9 mouse cellular contexts compared by ENCODE assay signal in genomic region chr11:103332186-103332889, GRCm38 (mm10). TPM values are rescaled to one million over a fixed set of nuclear protein-coding genes. Genes with fewer than 3 reads are reported as not detected.
DNase-seq lines count a peak whose midpoint lies in the region; ATAC-seq and TF ChIP-seq lines count a peak whose summit lies in the region.
"Had no signal": no experiment of that assay in that cellular context is flagged by ENCODE, and none has a peak within 500 bp of the region (broad histone marks: within the 10 kb centered on the region; RNA-seq: fewer than 3 reads in every experiment).

No protein-coding gene starts in this region.

- peak; percentile 87 for DNase-seq in CD4-positive, CD25-positive, alpha-beta regulatory T cell, adult 2 months (ENCODE audit: low read depth, low spot score)
- peak; percentile 92 for DNase-seq in brain, embryonic 14.5 days (ENCODE audit: low read depth)
- peak; percentile 85 for DNase-seq in forebrain, embryonic 10.5 days (ENCODE audit: extremely low spot score, low spot score)
- peak; percentile 83 for DNase-seq in kidney, postnatal 14 days
- peak; percentile 49 for DNase-seq in liver, embryonic 13.5 days
- peak; percentile 87 for DNase-seq in neural tube, embryonic 11.5 days (ENCODE audit: low spot score)

- 0 out of 2 replicates have a peak, but pooled peaks have one; percentile 33 for ATAC-seq in heart, embryonic 15.5 days (replicated peaks; ENCODE audit: insufficient number of reproducible peaks, insufficient read depth, low FRiP score, low read depth)
- no peak for ATAC-seq in liver, embryonic 13.5 days (ENCODE audit: low read depth)
- ATAC-seq in neural tube, embryonic 11.5 days (ENCODE audit: insufficient read depth, low FRiP score, low TSS enrichment) = peak; percentile 58; the same call in 1 of the 2 replicates
- ATAC-seq in stomach, embryonic 16.5 days (ENCODE audit: insufficient read depth, low FRiP score) = peak; percentile 15; the same call in 1 of the 2 replicates

- peak overlapping the region; percentile 43 for H3K4me3 ChIP-seq in forebrain, embryonic 10.5 days
- H3K4me3 ChIP-seq in heart, embryonic 15.5 days = peak overlapping the region; percentile 40
- no peak overlapping the region for H3K4me3 ChIP-seq in liver, embryonic 13.5 days (replicated peaks)
- peak overlapping the region; percentile 23 for H3K4me3 ChIP-seq in neural tube, embryonic 11.5 days (ENCODE audit: low read depth, low read length)
- peak overlapping the region; percentile 25 for H3K4me3 ChIP-seq in stomach, embryonic 16.5 days (replicated peaks; ENCODE audit: low read length)
- H3K4me3 ChIP-seq: erythroblast, embryonic 14.5 days had no signal

- peaks cover 46% of the 10 kb centered on the region for H3K27me3 ChIP-seq in forebrain, embryonic 10.5 days (ENCODE audit: poor library complexity, severe bottlenecking)
- peaks cover 16% of the 10 kb centered on the region for H3K27me3 ChIP-seq in heart, embryonic 15.5 days
- peaks cover 11% of the 10 kb centered on the region for H3K27me3 ChIP-seq in liver, embryonic 13.5 days
- peaks cover 23% of the 10 kb centered on the region for H3K27me3 ChIP-seq in neural tube, embryonic 11.5 days (ENCODE audit: control insufficient read depth, insufficient read depth, low read length)
- peaks cover 14% of the 10 kb centered on the region; the same call in 1 of the 2 replicates for H3K27me3 ChIP-seq in stomach, embryonic 16.5 days (ENCODE audit: control insufficient read depth, insufficient read depth, low read length)

- WGBS in forebrain, embryonic 10.5 days = 27% methylated on average over 18 of the region's 18 CpGs
- WGBS in heart, embryonic 15.5 days = 24% methylated on average over 18 of the region's 18 CpGs
- 37% methylated on average over 18 of the region's 18 CpGs for WGBS in liver, embryonic 13.5 days (ENCODE audit: insufficient replicate concordance)
- 26% methylated on average over 18 of the region's 18 CpGs for WGBS in neural tube, embryonic 11.5 days
- WGBS in stomach, embryonic 16.5 days = 31% methylated on average over 18 of the region's 18 CpGs

- peak overlapping the region; percentile 66 for H3K4me2 ChIP-seq in heart, embryonic 15.5 days
- H3K4me2 ChIP-seq in liver, embryonic 13.5 days = no peak overlapping the region
- peak overlapping the region; percentile 42 for H3K4me2 ChIP-seq in neural tube, embryonic 11.5 days (ENCODE audit: low read depth)
- peak overlapping the region; percentile 38 for H3K4me2 ChIP-seq in stomach, embryonic 16.5 days (ENCODE audit: low read depth, low read length)

- H3K27ac ChIP-seq in forebrain, embryonic 10.5 days = no peak overlapping the region
- no peak overlapping the region for H3K27ac ChIP-seq in heart, embryonic 15.5 days
- no peak overlapping the region for H3K27ac ChIP-seq in liver, embryonic 13.5 days
- no peak overlapping the region for H3K27ac ChIP-seq in neural tube, embryonic 11.5 days (ENCODE audit: low read depth, low read length)
- no peak overlapping the region for H3K27ac ChIP-seq in stomach, embryonic 16.5 days (ENCODE audit: low read length)

- no peak for TF ChIP-seq POLR2A in brain, embryonic 14.5 days (IDR thresholded peaks at IDR 0.05; ENCODE audit: borderline replicate concordance, extremely low read depth, insufficient read depth, insufficient read length, poor library complexity, severe bottlenecking)

- no peaks in the 10 kb centered on the region for H3K9me3 ChIP-seq in forebrain, embryonic 10.5 days
- H3K9me3 ChIP-seq in heart, embryonic 15.5 days (replicated peaks) = no peaks in the 10 kb centered on the region
- H3K9me3 ChIP-seq in liver, embryonic 13.5 days (replicated peaks) = no peaks in the 10 kb centered on the region
- H3K9me3 ChIP-seq in neural tube, embryonic 11.5 days (ENCODE audit: control insufficient read depth, low read length) = no peaks in the 10 kb centered on the region
- no peaks in the 10 kb centered on the region for H3K9me3 ChIP-seq in stomach, embryonic 16.5 days (replicated peaks; ENCODE audit: control insufficient read depth, low read length)

- peaks cover 22% of the 10 kb centered on the region for H3K4me1 ChIP-seq in forebrain, embryonic 10.5 days
- peaks cover 18% of the 10 kb centered on the region for H3K4me1 ChIP-seq in heart, embryonic 15.5 days (replicated peaks)
- H3K4me1 ChIP-seq in liver, embryonic 13.5 days (replicated peaks) = no peaks in the 10 kb centered on the region; the same call in 1 of the 2 replicates
- H3K4me1 ChIP-seq in neural tube, embryonic 11.5 days (ENCODE audit: control insufficient read depth, insufficient read depth, low read length) = peaks cover 7% of the 10 kb centered on the region; the same call in 1 of the 2 replicates
- H3K4me1 ChIP-seq in stomach, embryonic 16.5 days (ENCODE audit: control insufficient read depth, insufficient read depth, low read length) = peaks cover 23% of the 10 kb centered on the region; the same call in 1 of the 2 replicates

- TF ChIP-seq CTCF in brain, embryonic 14.5 days (IDR thresholded peaks at IDR 0.05; ENCODE audit: borderline replicate concordance, extremely low read depth, insufficient read depth, insufficient read length) = peak; percentile 86

- H3K36me3 ChIP-seq in forebrain, embryonic 10.5 days (replicated peaks) = no peaks in the 10 kb centered on the region
- no peaks in the 10 kb centered on the region for H3K36me3 ChIP-seq in heart, embryonic 15.5 days
- H3K36me3 ChIP-seq in liver, embryonic 13.5 days = no peaks in the 10 kb centered on the region
- H3K36me3 ChIP-seq in neural tube, embryonic 11.5 days (ENCODE audit: control insufficient read depth, insufficient read depth, low read length) = no peaks in the 10 kb centered on the region
- no peaks in the 10 kb centered on the region for H3K36me3 ChIP-seq in stomach, embryonic 16.5 days (ENCODE audit: control insufficient read depth, insufficient read depth, low read length)

- H3K9ac ChIP-seq in heart, embryonic 15.5 days = no peak overlapping the region
- H3K9ac ChIP-seq in liver, embryonic 13.5 days = no peak overlapping the region
- H3K9ac ChIP-seq in neural tube, embryonic 11.5 days (ENCODE audit: low read length) = no peak overlapping the region
- no peak overlapping the region for H3K9ac ChIP-seq in stomach, embryonic 16.5 days (ENCODE audit: low read length)

RNA-seq across cellular contexts. Expression of gene Arhgap27, which starts 31.2 kb away (rescaled TPM):
- 6.7 and 7.0 TPM in 2 replicates for polyA plus RNA-seq in brain, embryonic 14.5 days (2012; rRNA removed)
- polyA plus RNA-seq in forebrain, embryonic 10.5 days (2016; fragmentation: Nextera tagmentation; extraction: Ambion mirVana) = 3.7 and 3.8 TPM in 2 replicates
- polyA plus RNA-seq in heart, embryonic 15.5 days (2015; fragmentation: Nextera tagmentation; extraction: Ambion mirVana) = 5.4 and 9.0 TPM in 2 replicates
- polyA plus RNA-seq in liver, embryonic 13.5 days (2015; fragmentation: Nextera tagmentation; extraction: Ambion mirVana) = 1.6 and 1.8 TPM in 2 replicates
- 4.3 and 4.5 TPM in 2 replicates for polyA plus RNA-seq in neural tube, embryonic 11.5 days (2014; fragmentation: Nextera tagmentation; extraction: Ambion mirVana)
- polyA plus RNA-seq in stomach, embryonic 16.5 days (2015; fragmentation: Nextera tagmentation; extraction: Ambion mirVana) = 19.1 and 22.0 TPM in 2 replicates
